Mouse (Mus musculus) large intestine, adult 2 months (tissue): ENCODE data around the gene Dnmt3a. TPM values are rescaled to one million over a fixed set of nuclear protein-coding genes. Genes with fewer than 3 reads are reported as not detected.

Experiments
- DNase-seq: peaks from one replicate; pipeline ENCODE4 v3.0.0-alpha.2; 2012; ENCODE audit warnings: low read depth, low spot score
- WGBS: fragments of 180-500 bp; shearing (Covaris S2); methylation state at CpG from one replicate; pipeline ENCODE4 v1.1.7; 2018; 5-methylcytosine and 5-hydroxymethylcytosine counted together
- polyA plus RNA-seq: library from polyadenylated mRNA; depleted of rRNA; stranded (reverse); fragments of >200 nt; gene quantifications from 2 replicates; pipeline ENCODE4 v1.2.3, GENCODE M21; 2012

Dnmt3a gene
- polyA plus RNA-seq, 1 experiment, result 5.7 TPM

- DNase-seq, result no peak
- 64% methylated on average over 7 of the region's 7 CpGs for WGBS
These were observed 38.1 kb downstream of the Dnmt3a start for GRCm38 (mm10) chr12:3843918-3844317.

- no peak for DNase-seq
These were observed 38.5 kb downstream of the Dnmt3a start for GRCm38 (mm10) chr12:3844335-3844734.

GRCm38 (mm10) chr12:3849481-3849880 is 43.7 kb downstream of the Dnmt3a start:
- DNase-seq, result no peak
- 86% methylated on average over 13 of the region's 13 CpGs for WGBS

More at GRCm38 (mm10) chr12:3844335-3844734, 38.5 kb downstream of the Dnmt3a start:
- WGBS, result 77% methylated on average over 5 of the region's 5 CpGs

GRCm38 (mm10) chr12:3850165-3850564 is 44.4 kb downstream of the Dnmt3a start:
- 65% methylated on average over 5 of the region's 5 CpGs for WGBS
- no peak for DNase-seq

GRCm38 (mm10) chr12:3850731-3851130 is 44.9 kb downstream of the Dnmt3a start:
- no peak for DNase-seq
- 68% methylated on average over 6 of the region's 6 CpGs for WGBS

- DNase-seq, result no peak
- WGBS, result 84% methylated on average over 4 of the region's 4 CpGs
These were observed 45.4 kb downstream of the Dnmt3a start for GRCm38 (mm10) chr12:3851179-3851578.

- DNase-seq, result no peak
- 68% methylated on average over 5 of the region's 5 CpGs for WGBS
These were observed 46.7 kb downstream of the Dnmt3a start for GRCm38 (mm10) chr12:3852521-3852920.

GRCm38 (mm10) chr12:3854419-3854818 is 48.6 kb downstream of the Dnmt3a start:
- WGBS, result 59% methylated on average over 4 of the region's 4 CpGs
- no peak for DNase-seq

- DNase-seq, result no peak
- 57% methylated on average over 7 of the region's 7 CpGs for WGBS
These were observed 50.1 kb downstream of the Dnmt3a start for GRCm38 (mm10) chr12:3855762-3856501.

- WGBS, result 71% methylated on average over 2 of the region's 2 CpGs
- no peak for DNase-seq
These were observed 50.9 kb downstream of the Dnmt3a start for GRCm38 (mm10) chr12:3856748-3857147.

GRCm38 (mm10) chr12:3857231-3857630 is 51.4 kb downstream of the Dnmt3a start:
- 69% methylated on average over 3 of the region's 3 CpGs for WGBS
- no peak for DNase-seq

GRCm38 (mm10) chr12:3857773-3858172 is 52.0 kb downstream of the Dnmt3a start:
- no peak for DNase-seq
- 77% methylated on average over 9 of the region's 9 CpGs for WGBS

GRCm38 (mm10) chr12:3858754-3859153 is 52.9 kb downstream of the Dnmt3a start:
- no peak for DNase-seq
- 91% methylated on average over 4 of the region's 4 CpGs for WGBS

- WGBS, result 51% methylated on average over 3 of the region's 3 CpGs
- no peak for DNase-seq
These were observed 53.7 kb downstream of the Dnmt3a start for GRCm38 (mm10) chr12:3859545-3859944.

GRCm38 (mm10) chr12:3860005-3860404 is 54.2 kb downstream of the Dnmt3a start:
- DNase-seq, result no peak
- WGBS, result 54% methylated on average over 5 of the region's 5 CpGs

- DNase-seq, result no peak
- 70% methylated on average over 4 of the region's 4 CpGs for WGBS
These were observed 55.9 kb downstream of the Dnmt3a start for GRCm38 (mm10) chr12:3861665-3862228.

GRCm38 (mm10) chr12:3862253-3862652 is 56.4 kb downstream of the Dnmt3a start:
- WGBS, result 78% methylated on average over 6 of the region's 6 CpGs
- DNase-seq, result no peak

GRCm38 (mm10) chr12:3864208-3864607 is 58.4 kb downstream of the Dnmt3a start:
- no peak for DNase-seq
- WGBS, result 95% methylated on average over 8 of the region's 8 CpGs

- DNase-seq, result no peak
- WGBS, result 84% methylated on average over 8 of the region's 8 CpGs
These were observed 59.8 kb downstream of the Dnmt3a start for GRCm38 (mm10) chr12:3865594-3865993.

GRCm38 (mm10) chr12:3866654-3867370 is 61.0 kb downstream of the Dnmt3a start:
- peak; percentile 46 for DNase-seq
- WGBS, result 34% methylated on average over 12 of the region's 12 CpGs

- WGBS, result 77% methylated on average over 5 of the region's 5 CpGs
- no peak for DNase-seq
These were observed 62.3 kb downstream of the Dnmt3a start for GRCm38 (mm10) chr12:3868115-3868514.
